Mouse (Mus musculus) ES-Bruce4 (cell line): ENCODE measurements around the gene Olfr1174-ps. TPM values are rescaled to one million over a fixed set of nuclear protein-coding genes. Genes with fewer than 3 reads are reported as not detected.

ENCODE experiments used
- H3K27ac ChIP-seq: 2 replicates; pipeline ENCODE4 v1.5.1; 2012; ENCODE audit warnings: low read length, inconsistent platforms; ENCODE audit not compliant: insufficient read depth
- H3K27me3 ChIP-seq: 2 replicates; pipeline ENCODE4 v1.6.1; 2012; ENCODE audit warnings: mild to moderate bottlenecking, low read length, inconsistent platforms; ENCODE audit not compliant: control insufficient read depth, poor library complexity, insufficient read depth, severe bottlenecking
- H3K36me3 ChIP-seq: 2 replicates; pipeline ENCODE4 v1.6.1; 2012; ENCODE audit warnings: inconsistent platforms, mild to moderate bottlenecking, low read length, moderate library complexity; ENCODE audit not compliant: control insufficient read depth, poor library complexity, insufficient read depth, severe bottlenecking
- H3K4me1 ChIP-seq: one replicate; pipeline ENCODE4 v1.8.1; 2011; ENCODE audit warnings: low read length; ENCODE audit not compliant: control insufficient read depth, insufficient read depth
- H3K4me3 ChIP-seq: 2 replicates; pipeline ENCODE4 v1.5.1; 2011; ENCODE audit warnings: low read depth, mild to moderate bottlenecking, low read length
- H3K9ac ChIP-seq: 2 replicates; pipeline ENCODE4 v1.6.1; 2012; ENCODE audit warnings: low read depth, mild to moderate bottlenecking, inconsistent platforms; ENCODE audit not compliant: poor library complexity, severe bottlenecking
- H3K9me3 ChIP-seq: replicated peaks from 2 replicates; pipeline ENCODE4 v1.6.1; 2012; ENCODE audit warnings: mild to moderate bottlenecking, low read length, inconsistent platforms; ENCODE audit not compliant: control insufficient read depth, poor library complexity, insufficient read depth, severe bottlenecking
- CTCF ChIP-seq: IDR thresholded peaks from one replicate; pipeline ENCODE4 v1.8.1; 2011; ENCODE audit warnings: low read depth, low read length
- EP300 ChIP-seq: IDR thresholded peaks from 2 replicates; pipeline ENCODE4 v1.6.1; 2011; ENCODE audit warnings: low read depth, low read length; ENCODE audit not compliant: insufficient read depth
- POLR2A ChIP-seq: IDR thresholded peaks from one replicate; pipeline ENCODE4 v1.8.1; 2011; ENCODE audit warnings: low read length; ENCODE audit not compliant: insufficient read depth
- polyA plus RNA-seq: library from polyadenylated mRNA; stranded (reverse); fragments of >200 nt; gene quantifications from 2 replicates; pipeline ENCODE4 v1.2.4, GENCODE M21; 2011; ENCODE audit warnings: low read depth; ENCODE audit not compliant: missing spikeins, insufficient read depth, insufficient read length

The Olfr1174-ps gene
- polyA plus RNA-seq = not detected in 2 replicates

- no peaks in the 10 kb centered on the region for H3K27me3 ChIP-seq
- no peak for TF ChIP-seq CTCF
- TF ChIP-seq EP300 = no peak
- no peaks in the 10 kb centered on the region for H3K9me3 ChIP-seq
- no peaks in the 10 kb centered on the region for H3K4me1 ChIP-seq
- no peak within 1 kb of the TSS for H3K9ac ChIP-seq
- H3K36me3 ChIP-seq = no peaks in the 10 kb centered on the region
- no peak within 1 kb of the TSS for H3K4me3 ChIP-seq
- H3K27ac ChIP-seq = no peak within 1 kb of the TSS
Measured at GRCm38 (mm10) chr2:88315035-88315434, at the start of gene Olfr1174-ps. Gene Olfr1174-ps (minus strand): TSS chr2:88315135.

GRCm38 (mm10) chr2:88356304-88356703 is 41.4 kb upstream of the Olfr1174-ps start:
- H3K9me3 ChIP-seq = no peaks in the 10 kb centered on the region
- H3K27ac ChIP-seq = no peak overlapping the region
- TF ChIP-seq CTCF (no peak), POLR2A (no peak), EP300 (no peak)
- H3K4me3 ChIP-seq = no peak overlapping the region
- H3K9ac ChIP-seq = no peak overlapping the region
- no peaks in the 10 kb centered on the region for H3K27me3 ChIP-seq
- H3K4me1 ChIP-seq = no peaks in the 10 kb centered on the region
- H3K36me3 ChIP-seq = no peaks in the 10 kb centered on the region

DNA sequence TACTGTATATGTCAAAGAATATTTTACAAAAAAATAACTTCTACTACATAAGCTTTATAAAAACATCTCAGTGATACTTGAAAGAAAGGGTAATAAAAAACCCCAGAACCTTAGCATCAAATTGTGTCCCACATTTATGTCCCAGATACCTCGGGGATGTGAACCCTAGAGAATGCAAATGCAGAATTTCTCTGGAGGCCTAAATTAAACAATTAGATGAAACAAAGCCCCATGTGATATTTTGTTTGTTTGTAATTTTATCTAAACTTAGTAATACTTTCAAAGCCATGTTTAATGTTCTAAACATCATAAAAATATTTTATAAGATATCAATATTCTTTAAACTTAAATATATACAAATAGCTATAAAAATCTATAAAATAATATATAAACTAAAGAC is 31.5 kb upstream of the Olfr1174-ps start, which contains the start of gene Olfr1177-ps:
Gene Olfr1177-ps, minus strand, starts transcription at position 101 of the 400 bp plus-strand sequence.
- H3K4me1 ChIP-seq = no peaks in the 10 kb centered on the region
- H3K9me3 ChIP-seq = no peaks in the 10 kb centered on the region
- no peak within 1 kb of the TSS for H3K27ac ChIP-seq
- TF ChIP-seq CTCF (no peak), POLR2A (no peak), EP300 (no peak)
- H3K27me3 ChIP-seq = no peaks in the 10 kb centered on the region
- H3K9ac ChIP-seq = no peak within 1 kb of the TSS
- H3K4me3 ChIP-seq = no peak within 1 kb of the TSS
- no peaks in the 10 kb centered on the region for H3K36me3 ChIP-seq

DNA sequence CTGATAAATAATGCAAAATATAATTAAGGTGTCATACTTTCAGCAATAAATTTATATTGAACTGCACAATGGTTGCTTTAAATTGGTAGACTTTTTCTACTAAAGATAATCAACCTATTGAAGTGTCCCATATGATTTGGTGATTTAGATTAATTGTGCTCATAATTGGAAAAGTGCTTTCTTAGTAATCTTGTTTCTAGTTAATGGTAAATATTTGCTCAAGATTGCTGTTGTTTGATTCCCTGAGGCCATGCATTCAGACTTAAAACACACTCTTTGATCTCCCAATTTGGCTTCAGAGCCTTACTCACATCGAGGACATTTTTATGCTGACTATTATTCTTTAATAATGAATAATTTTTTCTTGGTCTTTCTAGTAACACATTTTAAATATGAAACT is 21.5 kb upstream of the Olfr1174-ps start, which contains the start of gene Olfr1176:
Gene Olfr1176, plus strand, starts transcription at position 301 of the 400 bp plus-strand sequence.
- Histone ChIP-seq H3K9me3 (no peaks in the 10 kb centered on the region), H3K9ac (no peak within 1 kb of the TSS), H3K4me1 (no peaks in the 10 kb centered on the region), H3K4me3 (no peak within 1 kb of the TSS), H3K27me3 (no peaks in the 10 kb centered on the region), H3K27ac (no peak within 1 kb of the TSS), H3K36me3 (no peaks in the 10 kb centered on the region)
- no peak for TF ChIP-seq POLR2A
- no peak for TF ChIP-seq CTCF
- no peak for TF ChIP-seq EP300

DNA sequence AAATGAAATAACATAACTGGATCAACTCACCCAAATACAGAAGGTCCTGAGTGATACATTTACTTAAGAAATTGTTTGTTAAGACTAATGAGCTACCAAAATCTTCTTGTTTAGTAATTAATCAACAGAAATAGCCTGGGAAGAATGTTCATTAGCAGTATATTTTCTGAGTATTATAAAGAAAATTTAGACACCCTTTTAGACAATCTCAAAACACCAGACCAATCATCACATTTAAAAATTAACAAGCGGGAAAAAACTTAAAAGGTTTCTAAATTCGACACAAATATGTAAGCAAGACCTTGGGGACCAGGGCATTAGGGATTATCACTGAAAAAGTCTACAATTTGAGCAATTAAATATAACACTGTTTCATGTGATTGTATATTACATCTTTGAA is 12.2 kb upstream of the Olfr1174-ps start, which contains the start of gene Olfr1175-ps:
Gene Olfr1175-ps, minus strand, starts transcription at position 101 of the 400 bp plus-strand sequence.
- TF ChIP-seq CTCF = no peak
- no peak for TF ChIP-seq EP300
- no peak for TF ChIP-seq POLR2A
- H3K27ac ChIP-seq = no peak within 1 kb of the TSS
- H3K27me3 ChIP-seq = no peaks in the 10 kb centered on the region
- no peaks in the 10 kb centered on the region for H3K36me3 ChIP-seq
- no peak within 1 kb of the TSS for H3K4me3 ChIP-seq
- H3K9me3 ChIP-seq = no peaks in the 10 kb centered on the region
- H3K4me1 ChIP-seq = no peaks in the 10 kb centered on the region
- no peak within 1 kb of the TSS for H3K9ac ChIP-seq

DNA sequence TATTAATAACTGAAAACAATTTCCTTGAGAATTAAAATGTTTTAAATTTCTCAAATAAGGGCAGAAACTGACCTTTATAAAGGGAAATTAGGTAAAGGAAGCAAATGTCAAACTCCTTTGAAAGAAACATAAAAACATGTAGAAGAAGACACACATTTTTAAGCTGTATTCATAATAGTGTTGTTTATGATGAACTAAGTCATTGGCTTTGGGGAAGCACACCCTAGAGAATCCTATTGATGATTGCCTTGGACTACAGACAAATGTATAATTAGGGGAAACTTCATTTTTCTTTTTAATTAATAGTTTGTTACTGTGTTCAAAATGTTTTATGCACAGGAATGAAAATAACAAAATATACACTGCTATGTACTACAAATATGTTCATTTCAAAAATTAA is 35.2 kb downstream of the Olfr1174-ps start, which contains the start of gene Olfr1173:
Gene Olfr1173, minus strand, starts transcription at position 101 of the 400 bp plus-strand sequence.
- Histone ChIP-seq H3K27ac (no peak within 1 kb of the TSS), H3K4me3 (no peak within 1 kb of the TSS), H3K27me3 (no peaks in the 10 kb centered on the region), H3K4me1 (no peaks in the 10 kb centered on the region), H3K36me3 (no peaks in the 10 kb centered on the region), H3K9ac (no peak within 1 kb of the TSS), H3K9me3 (no peaks in the 10 kb centered on the region)
- TF ChIP-seq CTCF = no peak
- TF ChIP-seq POLR2A = no peak
- TF ChIP-seq EP300 = no peak

Other genes starting within 250 kb of the Olfr1174-ps start
- gene Olfr1163, start 243.3 kb downstream of the Olfr1174-ps start, polyA plus RNA-seq = not detected in 2 replicates
- not detected in 2 replicates for gene Olfr1164, start 221.2 kb downstream of the Olfr1174-ps start, polyA plus RNA-seq
- not detected in 2 replicates for gene Olfr1166, start 186.9 kb downstream of the Olfr1174-ps start, polyA plus RNA-seq
- gene Olfr1167, start 159.9 kb downstream of the Olfr1174-ps start, polyA plus RNA-seq = not detected in 2 replicates
- not detected in 2 replicates for gene Olfr1168, start 133.3 kb downstream of the Olfr1174-ps start, polyA plus RNA-seq
- not detected in 2 replicates for gene Olfr1170, start 86.8 kb downstream of the Olfr1174-ps start, polyA plus RNA-seq
- gene Olfr1173, start 35.3 kb downstream of the Olfr1174-ps start, polyA plus RNA-seq = 0.10 and 0.24 TPM in 2 replicates
- not detected in 2 replicates for gene Olfr1175-ps, start 12.1 kb upstream of the Olfr1174-ps start, polyA plus RNA-seq
- not detected in 2 replicates for gene Olfr1176, start 21.6 kb upstream of the Olfr1174-ps start, polyA plus RNA-seq
- not detected in 2 replicates for gene Olfr1177-ps, start 31.4 kb upstream of the Olfr1174-ps start, polyA plus RNA-seq
- gene Olfr1178, start 71.9 kb upstream of the Olfr1174-ps start, polyA plus RNA-seq = not detected in 2 replicates
- not detected in 2 replicates for gene Olfr1179, start 91.3 kb upstream of the Olfr1174-ps start, polyA plus RNA-seq
- gene Olfr1180, start 104.0 kb upstream of the Olfr1174-ps start, polyA plus RNA-seq = not detected in 2 replicates
- not detected in 2 replicates for gene Olfr1181, start 111.0 kb upstream of the Olfr1174-ps start, polyA plus RNA-seq
- not detected in 2 replicates for gene Gm13757, start 134.0 kb upstream of the Olfr1174-ps start, polyA plus RNA-seq
- gene Olfr1183, start 139.7 kb upstream of the Olfr1174-ps start, polyA plus RNA-seq = not detected in 2 replicates
- not detected in 2 replicates for gene Olfr1184, start 168.5 kb upstream of the Olfr1174-ps start, polyA plus RNA-seq
- gene Olfr1185-ps1, start 178.2 kb upstream of the Olfr1174-ps start, polyA plus RNA-seq = not detected in 2 replicates
- gene Olfr1186, start 203.4 kb upstream of the Olfr1174-ps start, polyA plus RNA-seq = not detected in 2 replicates
- gene Olfr1188, start 241.8 kb upstream of the Olfr1174-ps start, polyA plus RNA-seq = not detected in 2 replicates